Mouse (Mus musculus): ENCODE results near the gene Coro1c.

Gene Coro1c

GRCm38 (mm10) chr5:113908592-113909441 lies at the start of gene Coro1c:
Coro1c (minus strand) TSS chr5:113908758.
- in situ Hi-C loops (cut with MseI, MboI) = no loop called here

- in situ Hi-C loops (cut with MseI, MboI) = loop anchor here (5.0 kb wide), 1 partner anchor 91 kb away; no protein-coding TSS in a partner anchor
Observed at GRCm38 (mm10) chr5:113956510-113956909, 48.0 kb upstream of the Coro1c start.

DNA sequence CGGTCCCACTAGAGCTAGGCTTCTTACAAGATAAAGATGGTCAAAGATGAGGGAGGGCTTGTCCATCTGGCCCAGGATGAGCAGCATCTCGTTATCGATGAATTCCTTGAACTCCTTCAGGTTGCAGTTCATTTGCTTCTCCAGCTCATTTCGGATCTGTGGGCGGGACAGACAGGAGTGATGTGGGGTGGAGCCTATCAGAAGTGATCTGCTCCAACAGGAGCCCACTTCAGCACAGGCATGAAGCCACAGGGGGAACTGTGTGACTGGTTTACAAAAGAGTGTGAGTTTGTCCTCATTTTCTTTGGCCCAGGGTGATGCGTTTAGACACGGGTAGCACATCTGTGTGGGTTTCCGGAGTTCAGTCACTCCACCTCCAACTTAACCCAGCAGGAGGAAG lies 47.1 kb upstream of the Coro1c start:
- in situ Hi-C loops (cut with MseI, MboI) = loop anchor here (5.0 kb wide), 1 partner anchor 92 kb away; no protein-coding TSS in a partner anchor

- in situ Hi-C loops (cut with MseI, MboI) = loop anchor here (5.0 kb wide), 1 partner anchor 92 kb away; no protein-coding TSS in a partner anchor
Observed at GRCm38 (mm10) chr5:113955281-113955680, 46.7 kb upstream of the Coro1c start.

GRCm38 (mm10) chr5:113954421-113954820 lies 45.9 kb upstream of the Coro1c start:
- in situ Hi-C loops (cut with MseI, MboI) = no loop called here

DNA sequence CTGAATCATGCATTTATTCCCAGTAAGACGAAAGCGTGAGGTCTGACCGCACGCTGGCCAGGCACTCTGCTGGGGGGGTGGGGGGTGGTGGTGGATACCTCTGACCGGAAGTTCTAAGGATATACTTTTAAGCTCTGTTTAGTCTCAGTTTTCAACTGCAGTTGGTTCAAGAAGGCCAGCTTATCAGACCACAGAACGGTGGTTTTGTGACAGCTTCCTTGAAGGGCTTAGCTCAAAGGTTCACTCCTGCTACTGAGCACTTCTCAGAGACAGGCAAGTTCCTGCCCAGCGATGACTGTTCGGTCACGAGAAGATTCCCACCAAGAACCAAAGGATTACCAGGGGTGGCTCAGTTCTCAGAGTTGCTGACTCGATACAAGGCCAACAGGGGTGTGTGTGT lies 44.0 kb upstream of the Coro1c start:
- in situ Hi-C loops (cut with MseI, MboI) = no loop called here

DNA sequence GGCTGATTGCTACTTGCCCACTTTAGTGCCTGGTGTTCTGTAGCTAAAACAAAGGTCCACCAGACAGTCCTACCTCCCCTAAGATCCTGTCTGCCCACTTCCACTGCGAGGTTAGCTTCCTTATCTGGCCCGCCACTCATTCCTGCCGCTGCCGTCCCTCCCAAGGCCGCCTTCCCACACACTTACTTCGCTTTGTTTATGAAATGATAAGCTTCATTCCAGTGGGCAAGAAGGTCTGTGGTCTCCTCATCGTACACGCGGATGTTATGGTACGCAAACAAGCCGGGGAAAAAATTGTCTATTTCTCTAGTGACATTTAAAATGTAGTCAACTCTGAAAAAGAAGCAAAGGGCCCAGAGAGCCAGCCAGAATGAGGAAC lies 43.1 kb upstream of the Coro1c start:
- in situ Hi-C loops (cut with MseI, MboI) = no loop called here

DNA sequence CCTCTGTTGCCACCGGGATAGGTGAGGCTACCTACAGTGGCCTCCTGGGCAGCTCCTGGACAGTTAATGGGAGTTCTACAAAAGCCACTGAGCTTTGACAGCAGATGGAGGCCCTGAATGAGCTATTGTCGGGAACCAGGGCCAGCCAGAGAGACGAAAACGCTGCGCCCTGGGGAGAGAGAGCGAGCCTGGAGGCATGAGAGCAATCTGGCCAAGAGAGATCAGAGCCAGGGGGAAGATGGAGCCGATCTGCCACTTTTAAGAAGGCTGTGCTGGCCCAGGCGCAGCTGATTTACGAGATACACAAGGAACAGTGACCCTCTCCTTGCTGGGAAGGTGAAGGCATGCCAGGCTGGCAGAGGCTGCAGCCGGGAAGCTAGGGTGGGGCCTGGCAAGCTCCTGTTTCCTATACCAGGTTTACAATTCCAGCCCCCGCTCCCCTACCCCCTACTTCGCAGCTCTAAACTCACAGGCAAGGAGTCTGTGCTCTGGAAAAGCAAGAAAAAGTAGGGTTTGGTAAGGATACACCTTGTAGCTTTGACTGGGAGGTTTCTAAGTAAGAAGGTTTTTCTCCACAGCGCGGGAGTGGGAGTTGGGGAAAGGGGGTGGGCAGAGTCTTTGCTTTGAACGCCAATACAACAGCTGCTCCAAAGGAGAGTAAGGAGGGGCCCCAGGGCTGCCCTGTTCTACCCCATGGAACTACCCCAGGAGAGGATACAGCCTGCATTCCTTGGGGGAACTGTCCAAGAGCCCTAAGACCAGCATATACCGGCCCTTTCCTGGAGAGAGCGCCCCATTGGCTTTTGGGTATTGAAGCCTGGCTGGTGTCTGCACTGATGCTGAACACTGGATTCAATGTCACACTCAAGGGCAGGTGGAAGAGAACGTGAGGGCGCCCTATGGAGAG lies 42.5 kb upstream of the Coro1c start:
- in situ Hi-C loops (cut with MseI, MboI) = no loop called here

DNA sequence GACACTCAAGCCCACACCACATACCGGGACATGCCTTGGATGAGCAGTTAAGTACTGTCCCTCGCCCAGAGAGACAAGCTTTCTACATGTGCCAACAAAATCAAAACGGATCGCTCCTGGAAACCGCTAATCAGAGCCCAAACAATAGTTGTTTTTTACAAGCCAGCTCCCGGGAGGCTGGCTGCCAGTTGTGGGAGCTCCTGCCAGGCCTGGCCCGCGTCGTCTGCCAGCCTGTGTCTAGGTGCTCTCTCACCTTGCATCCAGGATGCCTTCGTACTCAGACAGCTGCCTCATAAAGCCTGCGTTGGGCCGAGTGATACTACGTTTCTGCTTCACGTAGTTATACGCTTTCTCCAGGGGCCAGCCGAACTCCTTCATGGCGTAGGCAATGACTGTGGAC lies 41.6 kb upstream of the Coro1c start:
- in situ Hi-C loops (cut with MseI, MboI) = no loop called here

- in situ Hi-C loops (cut with MseI, MboI) = no loop called here
Observed at GRCm38 (mm10) chr5:113947280-113947679, 38.7 kb upstream of the Coro1c start.

DNA sequence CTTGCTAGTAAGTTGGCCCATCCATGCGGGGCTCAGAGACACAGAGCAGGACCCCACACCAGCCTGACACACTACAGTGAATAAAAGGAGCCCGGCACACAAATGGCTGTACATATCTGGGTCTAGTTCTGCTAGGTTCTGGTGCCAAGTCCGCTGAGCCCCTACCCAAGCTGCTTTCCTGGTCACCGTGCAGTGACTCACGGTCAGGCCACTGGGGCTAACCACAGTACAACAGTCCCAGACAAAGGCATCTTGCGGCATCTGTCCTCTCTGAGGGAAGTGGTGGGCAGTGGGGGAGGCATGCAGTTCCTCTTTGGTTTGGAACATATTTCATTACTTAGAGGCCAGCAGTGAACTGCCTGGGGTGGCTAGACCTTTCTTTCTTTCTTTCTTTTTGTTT lies 36.6 kb upstream of the Coro1c start:
- in situ Hi-C loops (cut with MseI, MboI) = no loop called here

GRCm38 (mm10) chr5:113943328-113943727 lies 34.8 kb upstream of the Coro1c start:
- in situ Hi-C loops (cut with MseI, MboI) = no loop called here

DNA sequence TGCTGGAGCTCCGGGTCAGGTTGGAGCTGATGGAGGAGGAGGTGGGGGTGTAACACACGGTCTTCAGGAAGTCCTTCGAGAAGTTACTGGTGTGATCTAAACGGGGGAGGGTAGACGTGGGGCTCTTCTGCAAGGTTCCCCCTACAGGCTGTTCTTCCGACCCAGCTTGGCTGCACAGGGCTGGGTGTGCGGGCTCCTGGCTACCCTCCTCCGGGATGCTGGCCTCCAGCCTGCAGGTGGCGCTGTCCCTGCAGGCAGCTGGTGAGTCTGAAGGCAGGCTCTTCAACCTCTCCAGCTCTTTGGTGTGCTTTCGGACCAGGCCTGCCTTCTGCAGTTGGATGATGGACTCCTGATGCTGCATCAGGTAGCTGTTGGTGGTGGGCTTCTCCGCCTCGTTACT lies 34.0 kb upstream of the Coro1c start:
- in situ Hi-C loops (cut with MseI, MboI) = no loop called here

DNA sequence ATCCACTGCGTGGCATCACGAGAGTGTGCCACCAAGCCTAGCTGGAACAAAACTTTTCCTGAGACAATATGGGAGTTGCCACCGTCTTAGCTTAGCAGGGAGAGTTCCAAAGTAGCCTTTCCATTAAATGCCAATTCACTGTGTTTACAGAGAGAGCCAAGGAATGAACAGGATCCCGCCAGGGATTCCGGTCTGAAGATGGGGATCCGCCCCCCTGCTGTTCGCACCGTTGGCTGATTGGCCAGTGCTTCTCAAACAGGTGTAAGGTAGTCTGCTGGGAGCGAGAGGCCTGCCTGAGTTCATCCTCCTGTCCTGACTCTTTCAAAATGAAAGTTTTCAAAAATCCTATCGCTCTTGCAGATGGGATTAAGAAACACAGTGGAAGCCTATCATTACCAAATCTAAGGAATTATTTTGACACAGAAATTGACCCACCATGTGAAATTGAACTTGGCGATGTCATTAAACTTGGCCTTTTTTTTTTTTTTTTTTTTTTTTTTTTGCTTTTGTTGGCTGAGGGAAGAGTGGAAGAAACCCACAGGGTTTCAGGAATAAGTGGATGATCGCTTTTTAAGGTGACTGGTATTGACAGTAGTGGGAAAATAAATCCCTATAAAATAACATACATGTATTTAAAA lies 30.8 kb upstream of the Coro1c start:
- in situ Hi-C loops (cut with MseI, MboI) = loop anchor here in 1 of 2 experiments (10.0 kb wide), 1 partner anchor 85 kb away; no protein-coding TSS in a partner anchor

DNA sequence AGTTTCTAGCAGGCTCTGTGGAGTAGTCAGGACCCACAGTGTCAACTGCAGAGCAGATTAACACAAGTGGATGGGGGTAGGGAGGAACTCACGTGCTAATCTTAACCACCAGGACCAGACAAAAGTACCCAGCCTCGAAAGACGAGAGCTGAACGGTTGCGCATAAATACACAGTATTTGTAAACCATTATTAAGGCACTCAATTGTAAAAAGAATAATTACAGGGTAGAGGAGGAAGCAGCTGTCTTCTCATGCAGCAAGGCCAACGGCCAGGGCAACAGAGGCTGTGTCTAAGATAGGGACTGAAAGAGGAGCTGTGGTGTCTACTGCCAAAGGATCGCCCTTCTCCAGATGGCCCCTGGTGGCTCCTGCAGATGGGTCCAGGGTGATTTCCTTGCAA lies 29.1 kb upstream of the Coro1c start:
- in situ Hi-C loops (cut with MseI, MboI) = loop anchor here in 1 of 2 experiments (10.0 kb wide), 1 partner anchor 83 kb away; no protein-coding TSS in a partner anchor

- in situ Hi-C loops (cut with MseI, MboI) = loop anchor here in 1 of 2 experiments (10.0 kb wide), 1 partner anchor 79 kb away; no protein-coding TSS in a partner anchor
Observed at GRCm38 (mm10) chr5:113933889-113934288, 25.3 kb upstream of the Coro1c start.

DNA sequence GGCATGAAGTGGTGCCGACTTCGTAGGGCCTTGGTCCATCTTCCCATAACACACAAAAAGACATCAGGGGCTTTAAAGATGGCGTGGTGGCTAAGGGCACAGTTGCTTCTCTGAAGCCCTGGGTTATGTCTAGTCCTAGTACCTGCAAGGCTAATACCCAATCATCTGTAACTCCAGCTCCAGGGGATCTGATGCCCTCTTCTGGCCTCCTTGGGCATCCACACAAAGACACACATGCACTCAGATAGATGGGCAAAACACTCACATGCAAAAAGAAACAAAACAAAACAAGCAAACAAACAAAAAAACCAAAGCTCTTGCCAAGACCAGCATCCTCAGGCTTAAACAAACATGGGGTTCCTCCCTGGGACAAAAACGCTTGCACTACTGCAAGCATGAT lies 24.9 kb upstream of the Coro1c start:
- in situ Hi-C loops (cut with MseI, MboI) = loop anchor here in 1 of 2 experiments (10.0 kb wide), 1 partner anchor 79 kb away; no protein-coding TSS in a partner anchor

DNA sequence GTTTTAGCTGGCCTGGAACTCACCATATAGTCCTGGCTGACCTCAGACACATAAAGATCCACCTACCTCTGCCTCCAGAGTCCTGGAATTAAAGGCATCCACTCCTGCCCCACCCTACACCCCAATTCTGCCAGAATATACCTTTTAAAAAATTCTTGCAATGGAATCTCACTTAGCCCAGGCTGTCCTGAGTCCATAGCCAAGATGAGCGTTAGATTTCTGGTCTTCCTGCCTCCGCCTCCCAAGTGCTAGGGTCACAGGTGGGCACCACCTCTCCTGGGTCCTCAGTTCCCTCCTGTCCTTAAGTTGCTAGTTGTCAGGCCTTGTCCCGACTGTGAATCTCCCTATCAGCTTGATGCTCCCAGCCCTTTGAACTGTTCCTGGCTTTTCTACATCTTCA lies 23.8 kb upstream of the Coro1c start:
- in situ Hi-C loops (cut with MseI, MboI) = loop anchor here in 1 of 2 experiments (10.0 kb wide), 1 partner anchor 78 kb away; no protein-coding TSS in a partner anchor

GRCm38 (mm10) chr5:113930648-113931609 lies 22.4 kb upstream of the Coro1c start:
- in situ Hi-C loops (cut with MseI, MboI) = loop anchor here in 1 of 2 experiments (10.0 kb wide), 1 partner anchor 76 kb away; no protein-coding TSS in a partner anchor

Data from mouse trophoblast stem cell (cell line).